Mouse (Mus musculus) hindbrain, embryonic 12.5 days (tissue): Measurements from ENCODE around the gene Nomo1. TPM values are rescaled to one million over a fixed set of nuclear protein-coding genes. Genes with fewer than 3 reads are reported as not detected.

Experiments
- ATAC-seq: fragments of 200-750 bp; cut with Nextera tagmentation; 2 replicates; pipeline ENCODE4 v1.8.0; 2017; ENCODE audit warnings: moderate TSS enrichment; ENCODE audit not compliant: low FRiP score
- H3K27ac ChIP-seq: fragments of 300-500 bp; sonication (generic); 2 replicates; pipeline ENCODE4 v1.5.1; 2016; ENCODE audit warnings: mild to moderate bottlenecking
- H3K27me3 ChIP-seq: fragments of 300-500 bp; sonication (generic); 2 replicates; pipeline ENCODE4 v1.6.1; 2016; ENCODE audit warnings: mild to moderate bottlenecking
- H3K36me3 ChIP-seq: fragments of 300-500 bp; sonication (generic); 2 replicates; pipeline ENCODE4 v1.6.1; 2016; ENCODE audit warnings: mild to moderate bottlenecking
- H3K4me1 ChIP-seq: fragments of 300-500 bp; sonication (generic); 2 replicates; pipeline ENCODE4 v1.6.1; 2016
- H3K4me2 ChIP-seq: fragments of 300-500 bp; sonication (generic); replicated peaks from 2 replicates; pipeline ENCODE4 v1.6.1; 2016; ENCODE audit warnings: mild to moderate bottlenecking
- H3K4me3 ChIP-seq: fragments of 300-500 bp; sonication (generic); 2 replicates; pipeline ENCODE4 v1.5.1; 2016; ENCODE audit warnings: mild to moderate bottlenecking
- H3K9ac ChIP-seq: fragments of 300-500 bp; sonication (generic); 2 replicates; pipeline ENCODE4 v1.6.1; 2016; ENCODE audit warnings: mild to moderate bottlenecking, moderate library complexity
- H3K9me3 ChIP-seq: fragments of 300-500 bp; sonication (generic); replicated peaks from 2 replicates; pipeline ENCODE4 v1.6.1; 2016; ENCODE audit warnings: mild to moderate bottlenecking
- WGBS: fragments of 180-500 bp; shearing (Covaris S2); methylation state at CpG from one replicate; pipeline ENCODE4 v1.1.7; 2016; 5-methylcytosine and 5-hydroxymethylcytosine counted together
- polyA plus RNA-seq: library from polyadenylated mRNA; unstranded; fragments of >200 nt; fragmentation: Nextera tagmentation; extraction: Ambion mirVana; gene quantifications from 2 replicates; pipeline ENCODE4 v1.2.1, GENCODE M21; 2016

Nomo1 gene
- polyA plus RNA-seq, 1 experiment from 2014 or later: 35.3 TPM

DNA sequence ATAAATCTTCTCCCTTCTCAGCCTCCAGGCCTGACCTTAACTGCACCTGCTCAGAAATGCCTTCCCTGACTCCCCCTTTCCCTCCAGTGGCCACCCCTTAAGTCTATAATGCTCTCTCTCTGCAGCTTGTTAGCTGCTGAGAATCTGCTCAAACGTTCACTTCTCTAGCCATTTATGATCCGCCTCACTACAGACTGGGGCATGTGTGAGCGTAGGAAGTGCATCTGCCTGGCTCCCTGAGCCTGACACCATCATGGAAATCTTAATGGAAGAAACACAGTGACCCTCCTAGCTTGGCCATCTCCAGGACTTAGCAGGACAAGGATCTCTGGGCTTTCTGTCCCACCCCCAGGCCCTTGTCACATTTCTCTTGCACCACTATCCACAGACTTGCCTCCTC lies 76.6 kb downstream of the Nomo1 start:
- Histone ChIP-seq H3K27me3 (no peaks in the 10 kb centered on the region), H3K9ac (no peak overlapping the region), H3K4me1 (peaks cover 13% of the 10 kb centered on the region), H3K4me2 (no peak overlapping the region), H3K4me3 (no peak overlapping the region), H3K9me3 (no peaks in the 10 kb centered on the region), H3K27ac (no peak overlapping the region), H3K36me3 (no peaks in the 10 kb centered on the region)
- 78% methylated on average over 3 of the region's 3 CpGs for WGBS
- ATAC-seq: no peak

DNA sequence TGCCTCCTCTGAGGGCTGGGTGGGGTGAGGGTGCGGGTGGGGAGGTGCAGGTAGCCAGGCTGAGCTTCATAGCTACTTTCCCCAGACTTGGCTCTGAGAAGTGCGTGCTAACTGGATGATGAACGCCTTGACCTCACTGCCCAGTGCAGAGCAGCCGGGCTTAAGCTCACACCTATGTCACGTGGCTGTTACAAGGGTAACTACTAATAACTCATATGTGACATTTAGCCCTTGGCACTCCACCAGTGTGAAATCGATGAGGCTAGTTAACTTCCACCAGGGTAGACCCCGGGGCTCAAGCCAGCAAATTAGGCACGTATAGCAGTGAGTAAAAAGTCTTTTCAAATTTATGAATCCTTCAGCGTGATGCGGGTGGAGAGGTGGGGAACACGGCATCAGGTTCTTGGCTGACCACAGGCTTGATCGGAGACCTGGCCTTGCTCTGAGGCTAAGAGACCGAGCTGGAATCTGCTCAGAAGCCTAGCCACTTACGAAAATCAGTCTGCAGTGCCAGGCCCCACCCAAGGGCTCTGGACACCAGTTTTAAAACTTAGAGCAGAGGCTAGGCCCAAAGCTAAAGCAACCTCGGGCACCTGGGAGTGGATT lies 77.8 kb downstream of the Nomo1 start:
- 86% methylated on average over 15 of the region's 15 CpGs for WGBS
- Histone ChIP-seq H3K4me3 (no peak overlapping the region), H3K36me3 (no peaks in the 10 kb centered on the region), H3K27ac (no peak overlapping the region), H3K9ac (no peak overlapping the region), H3K9me3 (no peaks in the 10 kb centered on the region), H3K4me2 (no peak overlapping the region), H3K4me1 (peaks cover 13% of the 10 kb centered on the region), H3K27me3 (no peaks in the 10 kb centered on the region)
- ATAC-seq: no peak

DNA sequence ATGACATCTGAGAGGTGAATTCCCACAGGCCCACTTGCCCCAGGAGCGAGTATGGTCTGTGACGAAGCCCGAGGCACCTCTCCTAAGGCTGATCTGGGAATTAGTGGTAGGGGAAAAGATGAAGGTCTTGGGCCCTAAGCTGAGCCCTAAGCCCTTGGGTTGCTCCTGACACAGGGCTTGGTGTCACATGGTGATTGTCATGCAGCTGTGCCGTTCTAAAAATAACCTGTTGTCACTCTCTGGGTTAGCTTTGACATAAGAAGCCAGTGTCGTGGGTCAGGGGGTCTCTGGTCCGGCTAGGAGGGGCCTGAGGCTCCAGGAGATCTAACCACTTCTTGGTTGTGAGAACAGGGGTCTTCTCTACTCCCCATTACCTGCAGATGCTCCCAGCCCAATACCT lies 78.4 kb downstream of the Nomo1 start:
- Histone ChIP-seq H3K9me3 (no peaks in the 10 kb centered on the region), H3K36me3 (no peaks in the 10 kb centered on the region), H3K9ac (no peak overlapping the region), H3K27me3 (no peaks in the 10 kb centered on the region), H3K4me2 (no peak overlapping the region), H3K4me3 (no peak overlapping the region), H3K27ac (no peak overlapping the region), H3K4me1 (peaks cover 13% of the 10 kb centered on the region)
- no peak for ATAC-seq
- 70% methylated on average over 6 of the region's 6 CpGs for WGBS

DNA sequence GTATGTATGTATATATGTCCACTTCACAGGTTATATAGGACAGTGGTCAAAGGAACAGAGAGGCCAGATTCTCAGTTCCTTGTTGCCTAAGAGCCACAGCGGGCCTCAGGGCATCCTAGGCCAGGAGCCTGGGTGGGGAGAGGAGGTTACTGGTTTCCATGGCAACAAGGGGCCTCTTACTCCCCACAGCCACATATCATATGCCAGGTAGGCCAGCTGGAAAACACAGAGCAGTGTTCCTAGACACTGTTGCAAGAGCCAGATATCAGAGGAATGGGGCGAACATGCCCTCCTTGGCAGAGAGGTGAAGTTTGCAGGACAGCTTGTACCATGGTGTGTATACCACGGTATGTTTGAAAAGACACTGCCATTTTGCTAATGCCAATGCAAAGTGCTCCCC lies 79.9 kb downstream of the Nomo1 start:
- no peak overlapping the region for H3K4me3 ChIP-seq
- H3K27ac ChIP-seq: 0 out of 2 replicates have a peak overlapping the region, but pooled peaks have one; percentile 35
- H3K9me3 ChIP-seq: no peaks in the 10 kb centered on the region
- H3K27me3 ChIP-seq: no peaks in the 10 kb centered on the region
- no peaks in the 10 kb centered on the region for H3K36me3 ChIP-seq
- no peak overlapping the region for H3K9ac ChIP-seq
- 66% methylated on average over 3 of the region's 3 CpGs for WGBS
- no peak for ATAC-seq
- H3K4me1 ChIP-seq: peaks cover 13% of the 10 kb centered on the region
- no peak overlapping the region for H3K4me2 ChIP-seq

DNA sequence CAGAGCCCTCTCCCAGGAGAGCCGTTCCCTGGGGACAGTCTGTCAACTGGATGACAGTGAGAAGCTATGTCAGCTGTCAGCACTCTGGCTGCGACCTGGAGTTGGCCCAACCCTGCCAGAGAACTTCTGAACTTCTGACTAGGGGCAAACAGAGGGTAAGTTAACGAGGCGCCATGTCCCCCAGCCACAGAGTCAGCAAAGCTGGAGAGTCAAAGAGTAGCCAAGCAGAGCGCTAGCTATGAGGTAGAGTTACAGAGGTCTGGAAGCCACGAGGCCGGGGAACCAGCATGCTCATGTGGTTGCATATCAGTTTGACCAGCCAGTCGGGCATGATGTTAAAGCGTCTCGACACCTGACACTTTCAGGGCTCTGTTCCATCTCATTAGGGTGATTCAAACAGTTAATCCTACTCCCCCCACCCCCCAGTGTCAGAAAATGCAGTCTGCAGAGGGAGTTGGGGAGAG lies 82.7 kb downstream of the Nomo1 start:
- H3K4me2 ChIP-seq: no peak overlapping the region
- no peaks in the 10 kb centered on the region for H3K36me3 ChIP-seq
- ATAC-seq: no peak
- H3K4me1 ChIP-seq: peaks cover 13% of the 10 kb centered on the region
- no peak overlapping the region for H3K4me3 ChIP-seq
- WGBS: 65% methylated on average over 10 of the region's 10 CpGs
- H3K27me3 ChIP-seq: no peaks in the 10 kb centered on the region
- H3K27ac ChIP-seq: no peak overlapping the region
- H3K9me3 ChIP-seq: no peaks in the 10 kb centered on the region
- H3K9ac ChIP-seq: no peak overlapping the region

DNA sequence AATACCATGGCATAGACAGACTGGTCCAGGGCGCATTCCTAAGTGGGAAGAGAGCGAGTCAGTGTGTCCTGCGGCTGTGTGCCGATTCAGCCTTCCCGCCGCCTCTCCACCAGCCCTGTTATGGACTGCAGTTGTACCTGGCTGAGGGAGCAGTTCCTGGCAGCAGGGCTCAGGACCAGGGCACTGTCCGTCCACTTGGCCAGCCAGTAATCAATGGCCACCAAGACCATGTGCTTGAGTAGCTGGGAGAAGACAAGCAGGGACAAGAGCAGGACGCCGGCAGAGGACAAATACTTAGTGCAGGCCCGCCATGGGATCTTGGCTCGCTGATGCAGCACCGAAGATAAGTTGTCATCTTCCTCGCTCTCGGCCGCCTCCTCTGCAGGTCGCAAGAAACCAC lies 83.5 kb downstream of the Nomo1 start:
- Histone ChIP-seq H3K9ac (no peak overlapping the region), H3K36me3 (no peaks in the 10 kb centered on the region), H3K4me3 (no peak overlapping the region), H3K4me2 (no peak overlapping the region), H3K27me3 (no peaks in the 10 kb centered on the region), H3K9me3 (no peaks in the 10 kb centered on the region), H3K27ac (no peak overlapping the region), H3K4me1 (peaks cover 13% of the 10 kb centered on the region)
- no peak for ATAC-seq
- 93% methylated on average over 16 of the region's 16 CpGs for WGBS

DNA sequence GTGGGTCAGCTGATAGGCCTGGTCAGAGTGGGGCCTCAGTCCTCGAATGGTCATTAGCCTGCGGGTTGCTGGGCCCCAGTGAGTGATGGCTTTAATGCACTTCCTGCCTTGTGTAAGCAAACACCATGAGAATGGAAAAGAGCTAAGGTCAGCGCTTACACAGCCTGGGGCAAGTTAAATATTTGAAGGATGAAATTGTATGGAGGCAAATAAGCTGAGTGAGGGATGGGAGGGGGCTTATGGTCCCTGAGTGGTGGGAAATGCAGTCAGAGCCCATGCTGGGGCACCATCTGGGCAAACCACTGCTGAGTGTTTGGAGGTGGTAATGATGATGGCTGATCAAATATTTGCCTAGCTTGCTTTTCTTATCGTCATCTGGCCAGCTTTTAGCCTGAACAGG lies 89.5 kb downstream of the Nomo1 start:
- Histone ChIP-seq H3K9me3 (no peaks in the 10 kb centered on the region), H3K4me3 (no peak overlapping the region), H3K27ac (no peak overlapping the region), H3K4me2 (no peak overlapping the region), H3K27me3 (peaks cover 8% of the 10 kb centered on the region; the same call in 1 of the 2 replicates), H3K36me3 (no peaks in the 10 kb centered on the region), H3K9ac (no peak overlapping the region), H3K4me1 (peaks cover 10% of the 10 kb centered on the region)
- no peak for ATAC-seq
- 44% methylated on average over 4 of the region's 4 CpGs for WGBS

DNA sequence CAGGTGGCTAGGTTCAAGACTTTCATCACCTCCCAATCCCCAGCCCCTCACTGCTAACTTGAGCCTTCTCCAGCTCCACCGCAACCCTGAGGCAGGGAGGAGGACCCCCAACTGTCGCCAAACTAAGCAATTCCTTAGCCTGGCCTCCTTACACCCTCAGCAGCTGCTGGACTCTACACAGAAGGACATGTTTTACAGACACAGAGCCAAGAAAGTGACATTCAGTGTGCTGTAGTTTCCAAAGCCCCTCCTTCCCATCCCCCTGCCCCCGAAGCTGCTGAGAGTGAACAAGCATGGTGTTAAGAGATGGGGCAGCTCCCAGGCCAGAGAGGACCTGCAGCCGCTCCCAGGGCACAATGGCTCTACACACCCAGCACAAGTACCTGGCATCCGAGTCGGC lies 91.0 kb downstream of the Nomo1 start:
- Histone ChIP-seq H3K4me3 (no peak overlapping the region), H3K4me2 (no peak overlapping the region), H3K27ac (no peak overlapping the region), H3K4me1 (peaks cover 19% of the 10 kb centered on the region), H3K9ac (no peak overlapping the region), H3K36me3 (no peaks in the 10 kb centered on the region), H3K27me3 (peaks cover 8% of the 10 kb centered on the region; the same call in 1 of the 2 replicates), H3K9me3 (no peaks in the 10 kb centered on the region)
- WGBS: 72% methylated on average over 6 of the region's 6 CpGs
- ATAC-seq: no peak

DNA sequence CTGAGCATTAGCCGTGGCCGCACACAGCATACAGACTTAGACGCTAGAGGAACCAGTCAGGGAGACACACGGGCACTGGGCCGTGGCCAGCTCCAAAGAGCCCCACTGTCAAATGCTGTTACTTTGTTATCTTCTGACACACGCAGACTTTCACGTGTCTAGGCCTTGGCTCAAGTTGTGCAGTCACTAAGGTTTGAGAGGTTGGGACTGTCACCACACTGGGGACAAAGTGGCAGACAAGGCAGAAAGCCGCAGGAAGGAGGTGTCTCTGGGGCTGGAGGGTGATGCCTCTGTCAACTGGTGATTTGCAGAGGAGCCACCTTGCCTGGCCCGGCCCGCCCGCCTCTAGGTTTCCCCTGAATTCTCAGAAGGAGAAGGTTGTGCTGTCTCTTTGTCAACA lies 91.8 kb downstream of the Nomo1 start:
- H3K9ac ChIP-seq: no peak overlapping the region
- peaks cover 20% of the 10 kb centered on the region for H3K4me1 ChIP-seq
- peaks cover 8% of the 10 kb centered on the region; the same call in 1 of the 2 replicates for H3K27me3 ChIP-seq
- H3K4me2 ChIP-seq: no peak overlapping the region
- no peak for ATAC-seq
- H3K9me3 ChIP-seq: no peaks in the 10 kb centered on the region
- no peak overlapping the region for H3K27ac ChIP-seq
- H3K36me3 ChIP-seq: no peaks in the 10 kb centered on the region
- H3K4me3 ChIP-seq: no peak overlapping the region
- WGBS: 90% methylated on average over 11 of the region's 11 CpGs

DNA sequence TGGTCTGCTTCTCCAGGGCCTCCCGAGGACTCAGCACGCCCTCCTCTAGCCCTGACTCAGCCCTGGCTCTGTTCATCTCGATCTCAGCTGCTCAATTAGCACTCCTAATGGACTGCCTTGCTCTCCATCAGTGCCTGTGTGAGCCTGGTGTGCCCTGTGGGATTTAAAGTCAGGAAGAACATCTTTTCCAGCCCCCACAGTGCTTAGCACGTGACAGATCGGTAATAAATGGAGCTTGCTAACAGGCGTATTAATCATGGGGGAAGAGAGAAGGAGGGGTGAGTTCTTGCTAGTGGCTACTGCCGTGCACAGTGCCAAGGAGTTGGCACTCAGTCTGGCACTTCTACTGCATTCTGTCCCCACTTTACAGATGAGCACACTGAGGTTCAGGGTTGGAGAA lies 94.7 kb downstream of the Nomo1 start:
- peak; percentile 80 for ATAC-seq
- WGBS: 31% methylated on average over 7 of the region's 7 CpGs
- H3K4me3 ChIP-seq: no peak overlapping the region
- H3K9me3 ChIP-seq: no peaks in the 10 kb centered on the region
- peaks cover 32% of the 10 kb centered on the region for H3K4me1 ChIP-seq
- H3K36me3 ChIP-seq: no peaks in the 10 kb centered on the region
- H3K9ac ChIP-seq: no peak overlapping the region
- peaks cover 22% of the 10 kb centered on the region for H3K27me3 ChIP-seq
- H3K4me2 ChIP-seq: no peak overlapping the region
- no peak overlapping the region for H3K27ac ChIP-seq

DNA sequence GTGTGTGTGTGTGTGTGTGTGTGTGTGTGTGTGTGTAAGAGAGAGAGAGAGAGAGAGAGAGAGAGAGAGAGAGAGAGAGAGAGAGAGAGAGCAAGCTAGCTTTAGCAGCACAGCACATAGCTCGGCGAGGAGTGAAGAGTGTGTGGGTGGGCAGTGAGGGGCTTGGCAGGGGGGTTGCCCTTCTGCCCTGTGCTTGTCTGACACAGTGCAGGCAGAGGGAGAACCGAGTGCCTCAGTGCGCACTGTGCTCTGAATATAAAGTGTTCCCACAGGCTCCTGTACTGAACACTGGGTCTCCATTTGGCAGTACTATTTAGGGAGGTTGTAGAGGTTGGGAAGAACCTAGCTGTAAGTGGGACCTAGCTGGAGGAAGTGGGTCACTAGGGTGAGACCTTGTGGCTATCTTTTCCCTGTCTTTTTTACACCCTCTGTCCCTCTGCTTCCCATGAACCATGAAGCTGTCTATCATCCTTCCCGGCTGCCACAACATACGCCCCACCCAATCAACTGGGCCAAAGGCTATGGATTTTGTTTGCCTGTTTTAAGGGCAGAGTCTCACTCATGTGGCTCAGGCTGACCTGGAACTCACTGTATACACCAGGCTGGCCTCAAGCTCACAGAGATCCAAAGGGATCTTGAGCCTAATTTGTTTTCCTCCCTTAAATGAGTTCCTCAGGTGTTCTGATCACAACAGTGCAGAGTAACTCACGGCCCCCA lies 96.1 kb downstream of the Nomo1 start:
- no peak for ATAC-seq
- WGBS: 28% methylated on average over 7 of the region's 7 CpGs
- Histone ChIP-seq H3K9ac (no peak overlapping the region), H3K4me1 (peaks cover 34% of the 10 kb centered on the region), H3K36me3 (no peaks in the 10 kb centered on the region), H3K27me3 (peaks cover 23% of the 10 kb centered on the region), H3K4me3 (no peak overlapping the region), H3K9me3 (no peaks in the 10 kb centered on the region), H3K4me2 (no peak overlapping the region), H3K27ac (no peak overlapping the region)

DNA sequence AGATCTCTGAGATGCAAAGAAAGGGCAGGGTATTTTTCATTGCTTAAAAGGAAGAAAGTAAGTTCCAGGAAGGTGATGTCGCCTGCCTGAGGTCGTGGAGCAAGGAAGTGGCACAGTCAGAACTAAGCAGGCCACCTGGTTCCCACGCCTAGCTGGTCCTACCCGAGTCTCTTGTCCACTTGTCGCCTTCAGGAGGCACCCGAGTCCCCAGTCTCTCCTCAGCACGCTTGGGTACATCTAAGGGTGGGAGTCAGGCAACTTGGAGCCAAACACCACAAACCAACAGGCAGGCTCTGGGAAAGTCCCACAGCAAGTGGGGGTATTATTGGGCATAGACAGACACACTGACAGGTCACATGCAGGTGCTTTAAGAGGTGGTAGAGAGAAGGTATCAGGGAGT lies 97.2 kb downstream of the Nomo1 start:
- no peaks in the 10 kb centered on the region for H3K9me3 ChIP-seq
- H3K9ac ChIP-seq: no peak overlapping the region
- peaks cover 23% of the 10 kb centered on the region for H3K27me3 ChIP-seq
- H3K4me2 ChIP-seq: no peak overlapping the region
- H3K36me3 ChIP-seq: no peaks in the 10 kb centered on the region
- no peak for ATAC-seq
- H3K4me1 ChIP-seq: peaks cover 36% of the 10 kb centered on the region
- WGBS: 78% methylated on average over 7 of the region's 7 CpGs
- H3K4me3 ChIP-seq: no peak overlapping the region
- no peak overlapping the region for H3K27ac ChIP-seq

DNA sequence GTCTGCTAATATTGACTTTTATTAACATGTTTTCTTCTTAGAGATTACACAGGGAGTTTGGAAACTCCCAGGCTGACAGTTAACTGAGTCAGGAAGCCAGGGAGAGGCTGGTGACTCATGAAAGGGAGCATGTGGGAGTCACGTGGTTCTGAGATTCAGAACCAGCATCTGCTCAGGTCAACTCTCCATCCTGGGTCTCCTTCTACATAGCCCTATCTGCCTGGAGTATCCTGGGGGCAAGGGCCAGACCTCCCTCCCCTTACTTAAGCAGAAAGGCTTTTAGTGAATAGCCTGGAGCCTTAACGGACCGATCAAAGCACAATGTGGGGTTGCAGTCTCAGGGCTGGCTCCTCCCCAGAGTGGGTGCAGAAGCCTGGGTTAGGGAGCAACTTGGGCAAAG lies 97.8 kb downstream of the Nomo1 start:
- 31% methylated on average over 3 of the region's 3 CpGs for WGBS
- Histone ChIP-seq H3K27ac (no peak overlapping the region), H3K9me3 (no peaks in the 10 kb centered on the region), H3K4me2 (no peak overlapping the region), H3K9ac (no peak overlapping the region), H3K4me1 (peaks cover 36% of the 10 kb centered on the region), H3K27me3 (peaks cover 23% of the 10 kb centered on the region), H3K36me3 (no peaks in the 10 kb centered on the region), H3K4me3 (no peak overlapping the region)
- ATAC-seq: no peak
